Mouse (Mus musculus): ENCODE data around the gene Mrps15. TPM values are rescaled to one million over a fixed set of nuclear protein-coding genes. Genes with fewer than 3 reads are reported as not detected.
A peak's percentile ranks its signal among the peaks of the same experiment; 100 is the strongest.

Gene Mrps15
- polyA plus RNA-seq, 1 experiment from 2014 or later = 130 TPM

- Histone ChIP-seq H3K4me2 (replicated peaks; ENCODE audit: low read depth, low read length) (no peak overlapping the region), H3K9me3 (ENCODE audit: low read length) (no peaks in the 10 kb centered on the region), H3K27me3 (ENCODE audit: insufficient read depth, low read length) (no peaks in the 10 kb centered on the region), H3K4me1 (ENCODE audit: insufficient read depth, low read length) (no peaks in the 10 kb centered on the region), H3K9ac (replicated peaks; ENCODE audit: low read length) (no peak overlapping the region), H3K27ac (ENCODE audit: low read length) (no peak overlapping the region), H3K4me3 (ENCODE audit: low read length) (no peak overlapping the region), H3K36me3 (ENCODE audit: insufficient read depth, low read length) (no peaks in the 10 kb centered on the region)
- WGBS = 87% methylated on average over 6 of the region's 6 CpGs
- no peak for ATAC-seq (ENCODE audit: low FRiP score, low TSS enrichment)
Observed at GRCm38 (mm10) chr4:126068842-126069241, 22.1 kb downstream of the Mrps15 start.

DNA sequence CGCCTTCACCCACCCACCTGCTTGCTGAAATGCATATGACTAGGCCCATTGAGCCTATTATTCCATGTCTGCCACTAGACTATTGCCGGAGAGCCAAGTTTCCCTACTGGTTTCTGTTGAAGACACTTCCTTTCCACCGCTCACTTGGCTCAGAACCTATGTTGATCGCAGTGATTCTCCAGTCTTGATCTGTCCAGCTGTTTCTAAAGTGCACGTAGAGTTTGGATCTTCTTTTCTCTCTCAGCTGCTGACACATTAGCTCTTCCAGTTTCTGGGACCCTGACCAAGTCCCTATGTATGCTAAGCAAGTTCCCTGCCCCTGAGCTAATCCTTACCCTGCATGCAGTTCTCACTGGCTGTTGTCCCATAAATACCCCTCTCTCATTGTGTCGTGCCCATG lies 31.1 kb downstream of the Mrps15 start:
- ATAC-seq (ENCODE audit: low FRiP score, low TSS enrichment) = no peak
- no peaks in the 10 kb centered on the region for H3K9me3 ChIP-seq (ENCODE audit: low read length)
- no peak overlapping the region for H3K4me2 ChIP-seq (replicated peaks; ENCODE audit: low read depth, low read length)
- H3K4me1 ChIP-seq (ENCODE audit: insufficient read depth, low read length) = no peaks in the 10 kb centered on the region
- 0 out of 2 replicates have a peak, but pooled peaks cover 2% of the 10 kb centered on the region for H3K36me3 ChIP-seq (ENCODE audit: insufficient read depth, low read length)
- no peak overlapping the region for H3K9ac ChIP-seq (replicated peaks; ENCODE audit: low read length)
- no peak overlapping the region for H3K27ac ChIP-seq (ENCODE audit: low read length)
- 85% methylated on average over 6 of the region's 6 CpGs for WGBS
- no peak overlapping the region for H3K4me3 ChIP-seq (ENCODE audit: low read length)
- H3K27me3 ChIP-seq (ENCODE audit: insufficient read depth, low read length) = no peaks in the 10 kb centered on the region

DNA sequence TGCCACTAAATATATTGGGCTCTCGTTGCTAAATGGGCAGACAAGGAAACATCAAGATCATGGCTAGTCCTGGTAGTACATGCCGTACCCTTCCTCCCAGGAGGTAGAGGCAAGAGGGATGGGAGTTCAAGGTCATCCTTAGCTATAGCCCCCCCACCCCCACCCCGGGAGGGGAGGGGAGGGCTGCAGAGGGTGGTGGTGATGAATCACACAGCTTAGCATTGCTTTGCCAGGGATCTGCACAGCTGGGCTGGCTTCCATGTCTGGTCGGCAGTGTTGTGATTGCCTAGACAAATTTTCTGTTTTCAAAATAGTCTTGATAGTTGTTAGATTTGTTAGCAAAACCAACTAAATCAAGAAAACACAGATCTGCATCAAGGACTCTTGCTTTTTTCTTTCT lies 32.5 kb downstream of the Mrps15 start:
- Histone ChIP-seq H3K4me3 (ENCODE audit: low read length) (no peak overlapping the region), H3K9ac (replicated peaks; ENCODE audit: low read length) (no peak overlapping the region), H3K27me3 (ENCODE audit: insufficient read depth, low read length) (no peaks in the 10 kb centered on the region), H3K4me2 (replicated peaks; ENCODE audit: low read depth, low read length) (no peak overlapping the region), H3K36me3 (ENCODE audit: insufficient read depth, low read length) (0 out of 2 replicates have a peak, but pooled peaks cover 2% of the 10 kb centered on the region), H3K27ac (ENCODE audit: low read length) (no peak overlapping the region), H3K9me3 (ENCODE audit: low read length) (no peaks in the 10 kb centered on the region), H3K4me1 (ENCODE audit: insufficient read depth, low read length) (no peaks in the 10 kb centered on the region)
- ATAC-seq (ENCODE audit: low FRiP score, low TSS enrichment) = no peak
- 78% methylated on average over 4 of the region's 4 CpGs for WGBS

- no peak overlapping the region for H3K27ac ChIP-seq (ENCODE audit: low read length)
- no peak overlapping the region for H3K9ac ChIP-seq (replicated peaks; ENCODE audit: low read length)
- H3K4me3 ChIP-seq (ENCODE audit: low read length) = no peak overlapping the region
- no peaks in the 10 kb centered on the region for H3K27me3 ChIP-seq (ENCODE audit: insufficient read depth, low read length)
- no peaks in the 10 kb centered on the region for H3K4me1 ChIP-seq (ENCODE audit: insufficient read depth, low read length)
- WGBS = 95% methylated on average over 1 of the region's 1 CpGs
- H3K4me2 ChIP-seq (replicated peaks; ENCODE audit: low read depth, low read length) = no peak overlapping the region
- H3K9me3 ChIP-seq (ENCODE audit: low read length) = no peaks in the 10 kb centered on the region
- no peak for ATAC-seq (ENCODE audit: low FRiP score, low TSS enrichment)
- 0 out of 2 replicates have a peak, but pooled peaks cover 2% of the 10 kb centered on the region for H3K36me3 ChIP-seq (ENCODE audit: insufficient read depth, low read length)
Observed at GRCm38 (mm10) chr4:126081601-126082000, 34.9 kb downstream of the Mrps15 start.

DNA sequence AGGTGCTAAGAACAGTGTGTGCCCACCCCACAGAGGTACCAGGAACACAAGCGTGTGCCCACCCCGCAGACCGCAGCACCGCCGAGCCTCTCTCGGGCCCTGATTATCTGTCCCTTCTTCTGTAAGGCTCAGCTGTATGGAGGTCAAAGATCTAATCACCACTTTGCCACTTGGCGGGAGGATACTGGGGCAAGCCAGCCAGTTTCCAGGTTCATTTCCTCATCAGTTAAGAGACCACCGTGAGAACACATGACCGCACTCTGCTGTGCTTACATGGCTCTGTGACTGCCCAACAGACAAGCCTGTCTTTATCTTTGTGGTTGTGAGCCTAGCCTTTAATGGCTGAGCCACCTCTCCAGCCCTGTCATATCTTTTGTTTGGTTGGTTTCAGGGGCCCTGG lies 36.3 kb downstream of the Mrps15 start:
- Histone ChIP-seq H3K9me3 (ENCODE audit: low read length) (no peaks in the 10 kb centered on the region), H3K9ac (replicated peaks; ENCODE audit: low read length) (no peak overlapping the region), H3K4me3 (ENCODE audit: low read length) (no peak overlapping the region), H3K36me3 (ENCODE audit: insufficient read depth, low read length) (0 out of 2 replicates have a peak, but pooled peaks cover 2% of the 10 kb centered on the region), H3K27ac (ENCODE audit: low read length) (no peak overlapping the region), H3K4me1 (ENCODE audit: insufficient read depth, low read length) (0 out of 2 replicates have a peak, but pooled peaks cover under 1% of the 10 kb centered on the region), H3K4me2 (replicated peaks; ENCODE audit: low read depth, low read length) (no peak overlapping the region), H3K27me3 (ENCODE audit: insufficient read depth, low read length) (no peaks in the 10 kb centered on the region)
- WGBS = 89% methylated on average over 9 of the region's 9 CpGs
- ATAC-seq (ENCODE audit: low FRiP score, low TSS enrichment) = no peak

DNA sequence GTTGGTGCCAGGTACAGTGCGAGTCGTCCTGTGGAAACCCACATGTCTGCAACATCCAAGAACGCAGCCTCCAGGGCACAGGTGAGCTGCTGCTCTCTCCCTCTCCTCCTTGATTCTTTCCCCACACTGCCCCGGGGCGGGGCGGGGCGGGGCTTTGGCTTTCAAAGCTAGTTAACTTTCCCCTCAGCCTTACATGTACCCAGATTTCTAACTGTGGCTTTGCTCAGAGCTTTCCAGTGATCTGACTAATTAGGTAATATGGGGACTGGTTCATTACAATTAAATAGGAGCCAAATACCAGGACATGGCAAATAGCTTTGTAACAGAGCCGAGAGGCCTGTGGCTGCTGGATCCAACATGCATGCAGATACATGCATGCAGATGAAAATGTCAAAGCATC lies 37.7 kb downstream of the Mrps15 start:
- H3K4me3 ChIP-seq (ENCODE audit: low read length) = no peak overlapping the region
- 0 out of 2 replicates have a peak, but pooled peaks cover 2% of the 10 kb centered on the region for H3K36me3 ChIP-seq (ENCODE audit: insufficient read depth, low read length)
- H3K27ac ChIP-seq (ENCODE audit: low read length) = no peak overlapping the region
- no peak for ATAC-seq (ENCODE audit: low FRiP score, low TSS enrichment)
- H3K9ac ChIP-seq (replicated peaks; ENCODE audit: low read length) = no peak overlapping the region
- WGBS = 59% methylated on average over 8 of the region's 8 CpGs
- 0 out of 2 replicates have a peak, but pooled peaks cover 3% of the 10 kb centered on the region for H3K4me1 ChIP-seq (ENCODE audit: insufficient read depth, low read length)
- H3K27me3 ChIP-seq (ENCODE audit: insufficient read depth, low read length) = no peaks in the 10 kb centered on the region
- no peaks in the 10 kb centered on the region for H3K9me3 ChIP-seq (ENCODE audit: low read length)
- H3K4me2 ChIP-seq (replicated peaks; ENCODE audit: low read depth, low read length) = no peak overlapping the region

GRCm38 (mm10) chr4:126085996-126086576 lies 39.4 kb downstream of the Mrps15 start:
- Histone ChIP-seq H3K9ac (replicated peaks; ENCODE audit: low read length) (no peak overlapping the region), H3K36me3 (ENCODE audit: insufficient read depth, low read length) (0 out of 2 replicates have a peak, but pooled peaks cover 2% of the 10 kb centered on the region), H3K4me2 (replicated peaks; ENCODE audit: low read depth, low read length) (no peak overlapping the region), H3K4me1 (ENCODE audit: insufficient read depth, low read length) (0 out of 2 replicates have a peak, but pooled peaks cover 3% of the 10 kb centered on the region), H3K27me3 (ENCODE audit: insufficient read depth, low read length) (no peaks in the 10 kb centered on the region), H3K27ac (ENCODE audit: low read length) (peak overlapping the region; percentile 7; the same call in 1 of the 2 replicates), H3K9me3 (ENCODE audit: low read length) (no peaks in the 10 kb centered on the region), H3K4me3 (ENCODE audit: low read length) (no peak overlapping the region)
- WGBS = 18% methylated on average over 7 of the region's 7 CpGs
- peak; percentile 87 for ATAC-seq (ENCODE audit: low FRiP score, low TSS enrichment)

DNA sequence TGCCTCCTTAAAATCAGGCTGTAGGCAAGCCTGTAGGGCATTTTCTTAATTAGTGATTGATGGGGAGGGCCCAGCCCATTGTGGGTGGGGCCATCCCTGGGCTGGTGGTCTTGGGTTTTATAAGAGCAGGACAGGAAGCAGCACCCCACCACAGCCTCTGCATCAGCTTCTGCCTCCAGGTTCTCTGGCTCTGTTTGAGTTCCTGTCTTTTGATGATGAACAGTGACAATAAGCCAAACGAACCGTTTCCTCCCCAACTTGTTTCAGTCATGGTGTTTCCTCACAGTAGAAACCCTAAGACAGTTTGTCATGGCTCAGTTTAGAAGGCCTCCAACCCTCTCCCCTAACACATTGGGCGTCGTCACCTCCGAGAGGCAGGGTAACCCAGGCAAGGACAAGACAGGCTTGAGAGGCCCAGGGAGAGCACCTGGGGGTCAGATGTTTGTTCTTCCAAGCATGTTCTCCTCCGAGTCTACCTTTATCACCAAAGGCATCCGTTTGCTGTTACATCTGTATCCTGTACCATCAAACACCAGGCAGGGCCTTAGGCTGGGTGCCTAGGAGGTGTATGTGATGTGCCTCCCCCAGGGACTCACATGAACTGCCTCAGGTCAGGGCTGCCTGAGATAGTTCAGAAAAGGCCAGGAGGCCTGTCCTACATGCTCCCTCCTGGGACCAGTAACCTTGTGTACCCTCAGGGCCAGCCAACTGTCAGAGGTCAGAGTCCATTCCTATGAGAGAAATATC lies 43.5 kb downstream of the Mrps15 start:
- H3K4me3 ChIP-seq (ENCODE audit: low read length) = no peak overlapping the region
- WGBS = 49% methylated on average over 7 of the region's 7 CpGs

GRCm38 (mm10) chr4:126090848-126091124 lies 44.1 kb downstream of the Mrps15 start:
- no peak overlapping the region for H3K4me2 ChIP-seq (replicated peaks; ENCODE audit: low read depth, low read length)
- H3K9ac ChIP-seq (replicated peaks; ENCODE audit: low read length) = no peak overlapping the region
- WGBS = 80% methylated on average over 4 of the region's 4 CpGs
- no peaks in the 10 kb centered on the region for H3K27me3 ChIP-seq (ENCODE audit: insufficient read depth, low read length)
- no peak for ATAC-seq (ENCODE audit: low FRiP score, low TSS enrichment)
- no peak overlapping the region for H3K4me3 ChIP-seq (ENCODE audit: low read length)
- H3K27ac ChIP-seq (ENCODE audit: low read length) = no peak overlapping the region
- H3K36me3 ChIP-seq (ENCODE audit: insufficient read depth, low read length) = no peaks in the 10 kb centered on the region
- H3K4me1 ChIP-seq (ENCODE audit: insufficient read depth, low read length) = 0 out of 2 replicates have a peak, but pooled peaks cover 3% of the 10 kb centered on the region
- no peaks in the 10 kb centered on the region for H3K9me3 ChIP-seq (ENCODE audit: low read length)

More for the DNA sequence above, 43.5 kb downstream of the Mrps15 start:
- no peak for ATAC-seq (ENCODE audit: low FRiP score, low TSS enrichment)
- no peaks in the 10 kb centered on the region for H3K36me3 ChIP-seq (ENCODE audit: insufficient read depth, low read length)
- 0 out of 2 replicates have a peak, but pooled peaks cover 3% of the 10 kb centered on the region for H3K4me1 ChIP-seq (ENCODE audit: insufficient read depth, low read length)
- H3K27ac ChIP-seq (ENCODE audit: low read length) = no peak overlapping the region
- H3K4me2 ChIP-seq (replicated peaks; ENCODE audit: low read depth, low read length) = no peak overlapping the region
- H3K9me3 ChIP-seq (ENCODE audit: low read length) = no peaks in the 10 kb centered on the region
- H3K9ac ChIP-seq (replicated peaks; ENCODE audit: low read length) = no peak overlapping the region
- no peaks in the 10 kb centered on the region for H3K27me3 ChIP-seq (ENCODE audit: insufficient read depth, low read length)

- WGBS = 84% methylated on average over 8 of the region's 8 CpGs
- Histone ChIP-seq H3K4me2 (replicated peaks; ENCODE audit: low read depth, low read length) (no peak overlapping the region), H3K4me3 (ENCODE audit: low read length) (no peak overlapping the region), H3K4me1 (ENCODE audit: insufficient read depth, low read length) (peaks cover 4% of the 10 kb centered on the region; the same call in 1 of the 2 replicates), H3K27me3 (ENCODE audit: insufficient read depth, low read length) (no peaks in the 10 kb centered on the region), H3K9ac (replicated peaks; ENCODE audit: low read length) (no peak overlapping the region), H3K36me3 (ENCODE audit: insufficient read depth, low read length) (no peaks in the 10 kb centered on the region), H3K9me3 (ENCODE audit: low read length) (no peaks in the 10 kb centered on the region), H3K27ac (ENCODE audit: low read length) (no peak overlapping the region)
- ATAC-seq (ENCODE audit: low FRiP score, low TSS enrichment) = no peak
Observed at GRCm38 (mm10) chr4:126091873-126092272, 45.1 kb downstream of the Mrps15 start.

Data from kidney, embryonic 16.5 days (tissue).